Mouse (Mus musculus) kidney, embryonic 14.5 days (tissue): ENCODE measurements around the gene Fhit. TPM values are rescaled to one million over a fixed set of nuclear protein-coding genes. Genes with fewer than 3 reads are reported as not detected.

Source experiments
- ATAC-seq: fragments of 200-750 bp; cut with Nextera tagmentation; 2 replicates; pipeline ENCODE4 v1.8.0; 2017; ENCODE audit warnings: moderate number of reproducible peaks, mild to moderate bottlenecking, moderate TSS enrichment, moderate library complexity; ENCODE audit not compliant: low FRiP score, low TSS enrichment
- H3K27ac ChIP-seq: fragments of 300-500 bp; sonication (generic); 2 replicates; pipeline ENCODE4 v1.5.1; 2014; ENCODE audit warnings: low read depth, mild to moderate bottlenecking, low read length, moderate library complexity, mixed read lengths
- H3K27me3 ChIP-seq: fragments of 300-500 bp; sonication (generic); 2 replicates; pipeline ENCODE4 v1.6.1; 2014; ENCODE audit warnings: mild to moderate bottlenecking, low read length; ENCODE audit not compliant: control insufficient read depth, insufficient read depth
- H3K36me3 ChIP-seq: fragments of 300-500 bp; sonication (generic); 2 replicates; pipeline ENCODE4 v1.6.1; 2014; ENCODE audit warnings: low read length, mixed read lengths; ENCODE audit not compliant: control insufficient read depth, insufficient read depth
- H3K4me1 ChIP-seq: fragments of 300-500 bp; sonication (generic); 2 replicates; pipeline ENCODE4 v1.6.1; 2014; ENCODE audit warnings: low read length, mixed read lengths; ENCODE audit not compliant: control insufficient read depth, insufficient read depth
- H3K4me2 ChIP-seq: fragments of 300-500 bp; sonication (generic); replicated peaks from 2 replicates; pipeline ENCODE4 v1.6.1; 2014; ENCODE audit warnings: low read depth, mild to moderate bottlenecking, low read length
- H3K4me3 ChIP-seq: fragments of 300-500 bp; sonication (generic); 2 replicates; pipeline ENCODE4 v1.5.1; 2014; ENCODE audit warnings: mild to moderate bottlenecking, low read length
- H3K9ac ChIP-seq: fragments of 300-500 bp; sonication (generic); 2 replicates; pipeline ENCODE4 v1.6.1; 2014; ENCODE audit warnings: low read depth, mild to moderate bottlenecking, low read length, moderate library complexity
- H3K9me3 ChIP-seq: fragments of 300-500 bp; sonication (generic); 2 replicates; pipeline ENCODE4 v1.6.1; 2016; ENCODE audit warnings: low read length; ENCODE audit not compliant: control insufficient read depth
- WGBS: fragments of 180-500 bp; shearing (Covaris S2); extraction: QIAGEN DNeasy Blood & Tissue Kit; methylation state at CpG from one replicate; pipeline ENCODE4 v1.1.7; 2014; 5-methylcytosine and 5-hydroxymethylcytosine counted together
- polyA plus RNA-seq: library from polyadenylated mRNA; unstranded; fragments of >200 nt; fragmentation: Nextera tagmentation; extraction: Ambion mirVana; gene quantifications from 2 replicates; pipeline ENCODE4 v1.2.1, GENCODE M21; 2014

Gene Fhit
- polyA plus RNA-seq, 1 experiment from 2014 or later: 7.0 TPM

DNA sequence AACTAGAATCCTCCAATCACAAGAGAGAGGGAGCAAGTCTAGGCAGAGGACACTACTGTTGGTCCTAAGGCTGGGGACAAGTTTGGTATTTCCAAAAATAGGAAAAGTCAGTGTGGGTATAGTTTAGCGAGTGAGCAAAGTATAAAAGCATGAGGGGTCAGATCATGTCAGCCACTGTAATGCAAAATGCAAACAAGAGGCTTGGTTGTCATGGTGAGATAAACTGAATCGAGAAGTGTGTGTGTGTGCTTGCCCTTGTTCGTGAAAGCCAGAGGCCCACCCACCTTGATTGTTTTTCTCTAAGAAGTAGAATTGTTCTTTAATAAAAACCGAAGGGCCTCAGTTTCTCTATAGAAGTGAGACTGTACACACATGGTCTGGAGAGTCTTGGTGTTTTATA is 1465.8 kb downstream of the Fhit start:
- no peak for ATAC-seq
- H3K9ac ChIP-seq: no peak overlapping the region
- H3K36me3 ChIP-seq: no peaks in the 10 kb centered on the region
- no peaks in the 10 kb centered on the region for H3K9me3 ChIP-seq
- H3K27me3 ChIP-seq: no peaks in the 10 kb centered on the region
- no peak overlapping the region for H3K4me2 ChIP-seq
- no peak overlapping the region for H3K27ac ChIP-seq
- no peak overlapping the region for H3K4me3 ChIP-seq
- H3K4me1 ChIP-seq: no peaks in the 10 kb centered on the region
- WGBS: 80% methylated on average over 4 of the region's 4 CpGs

DNA sequence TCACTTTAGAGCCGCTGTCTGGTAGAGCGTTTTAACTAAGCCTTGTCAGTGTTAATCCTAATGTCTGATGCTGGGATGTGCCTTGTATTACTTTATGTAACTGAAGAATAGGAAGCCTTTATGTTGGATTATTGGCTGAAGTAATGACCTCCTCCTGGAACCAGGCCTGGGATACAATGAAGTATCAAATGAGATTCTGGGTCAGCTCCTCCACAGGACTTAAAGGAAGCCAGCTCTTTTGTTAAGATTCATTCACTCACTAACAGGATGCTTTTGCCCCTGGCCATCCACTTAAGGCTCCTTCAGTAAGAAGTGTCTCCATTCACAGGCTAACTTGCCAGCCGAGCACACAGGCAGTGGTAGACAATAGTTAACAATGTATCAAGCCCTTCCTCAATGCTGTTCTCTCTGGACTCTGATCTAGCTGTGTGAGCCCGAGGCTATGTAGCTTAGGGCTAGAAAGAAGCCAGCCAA is 1466.6 kb downstream of the Fhit start:
- Histone ChIP-seq H3K27me3 (no peaks in the 10 kb centered on the region), H3K4me1 (no peaks in the 10 kb centered on the region), H3K9me3 (no peaks in the 10 kb centered on the region), H3K36me3 (no peaks in the 10 kb centered on the region), H3K9ac (no peak overlapping the region), H3K27ac (no peak overlapping the region), H3K4me2 (no peak overlapping the region), H3K4me3 (no peak overlapping the region)
- 87% methylated on average over 4 of the region's 4 CpGs for WGBS
- ATAC-seq: no peak

DNA sequence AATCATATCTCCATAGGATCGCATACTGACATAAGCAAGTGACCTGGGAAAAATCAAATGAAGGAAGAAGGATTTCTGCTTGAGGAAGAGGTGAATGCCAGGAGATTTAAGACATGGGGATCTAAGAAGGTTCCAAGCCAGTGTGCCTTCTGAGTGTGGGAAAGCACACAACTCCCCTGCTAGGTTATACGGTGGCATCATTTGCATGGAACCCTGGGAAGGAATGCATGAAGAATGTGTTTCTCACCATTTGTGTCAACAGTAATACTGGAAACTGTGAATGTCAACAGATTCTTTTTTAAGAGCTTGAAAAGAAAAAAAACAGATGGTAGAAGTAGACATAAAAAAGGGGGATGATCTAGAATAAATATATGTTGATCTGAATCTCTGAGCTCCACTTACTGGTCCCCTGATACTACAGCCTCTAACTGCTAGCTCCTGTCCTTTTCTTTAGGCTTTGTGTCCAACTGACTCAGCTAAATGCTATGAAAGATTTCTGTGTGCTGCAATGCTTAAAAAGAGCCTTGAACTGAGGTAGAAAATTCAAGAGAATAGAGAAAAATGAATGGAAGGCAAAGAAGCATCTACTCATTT is 1473.1 kb downstream of the Fhit start:
- H3K4me3 ChIP-seq: no peak overlapping the region
- H3K36me3 ChIP-seq: no peaks in the 10 kb centered on the region
- WGBS: 87% methylated on average over 2 of the region's 2 CpGs
- no peak for ATAC-seq
- H3K4me1 ChIP-seq: no peaks in the 10 kb centered on the region
- H3K27ac ChIP-seq: no peak overlapping the region
- no peaks in the 10 kb centered on the region for H3K27me3 ChIP-seq
- no peak overlapping the region for H3K9ac ChIP-seq
- H3K9me3 ChIP-seq: no peaks in the 10 kb centered on the region
- no peak overlapping the region for H3K4me2 ChIP-seq

DNA sequence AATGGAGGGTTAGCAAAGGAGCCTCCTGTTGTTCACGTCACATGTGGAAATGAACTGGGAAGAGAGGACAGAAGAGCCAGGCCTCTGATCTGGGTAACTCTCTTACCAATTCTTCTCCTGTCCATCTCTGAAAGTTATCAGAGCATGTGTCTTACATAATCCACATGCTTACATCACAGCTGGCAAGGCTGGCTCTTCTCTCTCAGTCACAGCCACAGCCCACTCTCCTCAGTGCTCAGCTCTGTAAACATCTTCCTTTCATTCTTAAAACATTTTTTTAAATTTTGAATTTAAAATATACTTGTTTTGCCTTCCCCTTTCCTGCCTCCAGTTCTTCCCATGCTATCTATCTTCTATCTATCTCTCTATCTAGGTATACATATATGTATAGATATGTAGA is 1477.5 kb downstream of the Fhit start:
- H3K27ac ChIP-seq: no peak overlapping the region
- 80% methylated on average over 1 of the region's 1 CpGs for WGBS
- ATAC-seq: no peak
- no peak overlapping the region for H3K9ac ChIP-seq
- no peak overlapping the region for H3K4me3 ChIP-seq
- no peaks in the 10 kb centered on the region for H3K9me3 ChIP-seq
- H3K36me3 ChIP-seq: no peaks in the 10 kb centered on the region
- no peak overlapping the region for H3K4me2 ChIP-seq
- no peaks in the 10 kb centered on the region for H3K4me1 ChIP-seq
- no peaks in the 10 kb centered on the region for H3K27me3 ChIP-seq

DNA sequence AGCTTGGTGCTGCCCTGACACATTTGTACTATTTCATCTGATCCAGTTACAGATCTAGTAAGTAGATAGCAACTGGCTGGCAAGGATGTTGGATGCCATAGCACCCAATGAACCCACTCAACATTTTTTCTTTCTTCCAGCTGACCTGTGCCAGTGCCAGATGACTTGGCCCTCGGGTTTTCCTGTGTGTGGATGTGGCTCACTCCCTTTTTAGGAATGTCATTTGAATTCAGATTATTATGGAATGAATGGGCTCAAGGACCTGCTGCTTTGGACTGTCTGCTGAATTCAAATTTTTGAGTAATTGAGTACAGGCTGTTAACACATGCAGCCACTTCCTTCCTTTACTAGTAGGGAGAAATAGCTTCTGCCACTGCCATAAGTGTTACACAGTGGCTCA is 1489.1 kb downstream of the Fhit start:
- Histone ChIP-seq H3K4me2 (no peak overlapping the region), H3K9ac (no peak overlapping the region), H3K27ac (no peak overlapping the region), H3K4me3 (no peak overlapping the region), H3K9me3 (peaks cover 4% of the 10 kb centered on the region; the same call in 1 of the 2 replicates), H3K27me3 (no peaks in the 10 kb centered on the region), H3K36me3 (no peaks in the 10 kb centered on the region), H3K4me1 (no peaks in the 10 kb centered on the region)
- WGBS: 67% methylated on average over 1 of the region's 1 CpGs
- no peak for ATAC-seq

DNA sequence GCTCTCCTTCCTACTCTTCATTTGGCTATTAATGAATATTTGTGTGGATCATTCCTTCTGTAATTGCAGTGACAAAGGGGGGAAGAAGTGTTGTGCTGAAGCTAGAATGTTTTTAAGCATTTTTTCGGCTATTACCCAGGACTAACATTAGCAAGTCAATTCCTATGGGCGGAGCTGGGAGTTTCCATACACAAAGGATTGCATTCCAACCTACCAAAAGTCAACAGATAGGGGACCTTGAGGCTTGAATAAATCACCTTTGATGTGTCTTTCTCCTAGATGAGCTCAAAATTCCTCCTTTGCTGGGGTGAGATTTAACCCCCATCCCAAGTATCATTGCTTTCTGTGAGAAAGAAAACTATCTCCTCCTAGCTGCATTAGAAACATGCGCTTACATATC is 1490.1 kb downstream of the Fhit start:
- Histone ChIP-seq H3K36me3 (no peaks in the 10 kb centered on the region), H3K9me3 (peaks cover 4% of the 10 kb centered on the region; the same call in 1 of the 2 replicates), H3K27ac (no peak overlapping the region), H3K4me2 (no peak overlapping the region), H3K9ac (no peak overlapping the region), H3K27me3 (no peaks in the 10 kb centered on the region), H3K4me1 (no peaks in the 10 kb centered on the region), H3K4me3 (no peak overlapping the region)
- WGBS: 66% methylated on average over 3 of the region's 3 CpGs
- no peak for ATAC-seq

DNA sequence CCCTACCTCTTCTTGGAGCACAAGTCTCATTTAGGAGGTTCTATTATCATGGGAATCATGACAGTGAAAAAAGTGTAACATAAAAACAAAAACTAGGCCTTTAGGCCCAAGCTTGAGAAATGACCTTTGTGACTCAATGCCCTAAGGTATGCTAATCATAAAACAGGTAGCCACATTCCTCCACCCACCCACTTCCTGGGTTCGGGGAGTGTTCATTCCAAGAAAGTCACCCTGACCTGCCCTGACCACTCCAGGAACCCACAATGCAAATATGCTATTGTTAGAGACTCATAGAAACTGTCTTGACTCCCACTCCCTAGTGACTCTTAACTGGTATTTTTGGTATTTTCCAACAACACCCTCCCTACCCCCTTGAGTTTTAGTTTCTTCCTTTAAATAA is 1492.1 kb downstream of the Fhit start:
- no peaks in the 10 kb centered on the region for H3K36me3 ChIP-seq
- ATAC-seq: no peak
- no peak overlapping the region for H3K9ac ChIP-seq
- H3K27ac ChIP-seq: no peak overlapping the region
- no peak overlapping the region for H3K4me3 ChIP-seq
- WGBS: 61% methylated on average over 1 of the region's 1 CpGs
- H3K4me1 ChIP-seq: no peaks in the 10 kb centered on the region
- H3K27me3 ChIP-seq: no peaks in the 10 kb centered on the region
- no peak overlapping the region for H3K4me2 ChIP-seq
- peaks cover 4% of the 10 kb centered on the region; the same call in 1 of the 2 replicates for H3K9me3 ChIP-seq

DNA sequence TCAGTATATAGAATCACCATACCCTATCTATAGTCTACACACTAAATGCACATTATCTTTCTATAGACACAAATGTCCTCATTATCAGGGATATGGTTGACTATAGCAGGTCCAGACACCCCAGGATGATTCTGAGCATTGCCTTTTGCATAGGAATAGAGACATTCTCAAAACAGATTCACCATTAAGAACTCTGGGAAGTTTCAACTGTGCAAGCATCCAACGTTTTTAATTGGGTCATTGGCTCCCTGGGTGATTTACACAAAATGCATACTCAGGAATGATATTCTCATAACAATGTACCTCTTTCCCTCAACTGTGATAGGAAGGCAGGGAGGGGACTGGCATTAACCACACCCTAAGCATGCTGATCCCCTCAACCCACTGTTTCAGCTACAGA is 1503.4 kb downstream of the Fhit start:
- no peak overlapping the region for H3K9ac ChIP-seq
- no peaks in the 10 kb centered on the region for H3K27me3 ChIP-seq
- H3K9me3 ChIP-seq: no peaks in the 10 kb centered on the region
- no peak overlapping the region for H3K4me3 ChIP-seq
- no peak for ATAC-seq
- 53% methylated on average over 1 of the region's 1 CpGs for WGBS
- no peak overlapping the region for H3K4me2 ChIP-seq
- no peak overlapping the region for H3K27ac ChIP-seq
- no peaks in the 10 kb centered on the region for H3K36me3 ChIP-seq
- H3K4me1 ChIP-seq: no peaks in the 10 kb centered on the region

DNA sequence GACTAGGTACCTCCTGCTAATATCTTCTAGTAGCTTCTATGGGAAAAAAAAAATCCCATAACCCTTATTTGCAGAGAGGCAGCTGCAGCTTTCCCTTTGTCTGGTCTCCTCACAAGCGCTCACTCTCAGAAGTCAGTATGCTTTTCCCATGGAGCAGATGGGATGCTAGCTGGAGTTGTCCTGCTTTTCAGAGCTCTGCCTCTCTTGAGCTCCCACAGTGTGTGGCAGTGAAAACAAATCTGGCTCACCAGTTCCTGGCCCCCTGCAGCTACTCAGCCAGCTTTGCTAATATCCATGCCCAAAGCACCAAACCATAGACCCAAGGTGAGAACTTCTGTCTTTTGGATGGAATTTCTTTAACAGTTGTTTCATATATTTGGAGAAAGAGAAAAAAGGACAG is 1510.4 kb downstream of the Fhit start:
- Histone ChIP-seq H3K4me3 (no peak overlapping the region), H3K4me1 (no peaks in the 10 kb centered on the region), H3K4me2 (no peak overlapping the region), H3K27me3 (no peaks in the 10 kb centered on the region), H3K9ac (no peak overlapping the region), H3K36me3 (no peaks in the 10 kb centered on the region), H3K27ac (no peak overlapping the region), H3K9me3 (no peaks in the 10 kb centered on the region)
- no peak for ATAC-seq
- 93% methylated on average over 1 of the region's 1 CpGs for WGBS
